Comparison of ENCODE assay signal across 8 mouse cellular contexts in genomic region chr9:111275156-111275555, GRCm38 (mm10). TPM values are rescaled to one million over a fixed set of nuclear protein-coding genes. Genes with fewer than 3 reads are reported as not detected.
DNase-seq lines count a peak whose midpoint lies in the region.

No protein-coding gene starts in this region.

- H3K4me1 ChIP-seq in brown adipose tissue, adult 24 weeks (ENCODE audit: control insufficient read depth, insufficient read depth, insufficient read length, low read length), result peaks cover 10% of the 10 kb centered on the region; the same call in 1 of the 2 replicates

- no peak overlapping the region for H3K27ac ChIP-seq in brown adipose tissue, adult 24 weeks (replicated peaks; ENCODE audit: low read depth, low read length)

- peak overlapping the region; percentile 2; the same call in 1 of the 2 replicates for H3K4me3 ChIP-seq in brown adipose tissue, adult 24 weeks (ENCODE audit: insufficient read depth, low read depth, low read length)

- intact Hi-C loops in heart, postnatal 25 days (cut with DNase I), result loop anchor here (10.0 kb wide), 1 partner anchor 280 kb away; the partner anchor contains the start of gene Rtp3

- DNase-seq in heart, adult 11 months, result peak; percentile 85
- no peak for DNase-seq in heart, postnatal 25 days (ENCODE audit: low spot score)
- DNase-seq in induced T-regulatory cell, adult 2 months (ENCODE audit: low read depth), result peak; percentile 79
- peak; percentile 20 to 34 for DNase-seq in lung, postnatal 4 days
- no peak for DNase-seq in testis, postnatal 10 days (ENCODE audit: low spot score)
- no peak for DNase-seq in natural killer cell, adult 2 months (ENCODE audit: low spot score in 2 of 2)
- no peak for DNase-seq in left cerebral cortex, adult 18-20 months (ENCODE audit: low spot score in 2 of 2)

RNA-seq across cellular contexts. Expression of gene Epm2aip1, which starts 3.4 kb away (rescaled TPM):
- total RNA-seq in heart, postnatal 25 days (2021), result 10 to 100 TPM; 19.4 to 23.9 TPM
- polyA plus RNA-seq in brown adipose tissue, adult 24 weeks (2012; ENCODE audit: insufficient read depth, insufficient read length, missing spikeins), result 9.2 and 10.7 TPM in 2 replicates
- 10 to 100 TPM; 87.2 to 87.9 TPM for total RNA-seq in left cerebral cortex, adult 18-20 months (2021)

RNA-seq across cellular contexts. Expression of gene Mlh1, which starts 3.6 kb away (rescaled TPM):
- 1 to 10 TPM; 7.1 TPM for total RNA-seq in heart, postnatal 25 days (2021)
- 10.0 and 10.5 TPM in 2 replicates for polyA plus RNA-seq in brown adipose tissue, adult 24 weeks (2012; ENCODE audit: insufficient read depth, insufficient read length, missing spikeins)
- 10 to 100 TPM; 17.1 to 17.3 TPM for total RNA-seq in left cerebral cortex, adult 18-20 months (2021)

RNA-seq across cellular contexts. Expression of gene Trank1, which starts 36.4 kb away (rescaled TPM):
- not detected for total RNA-seq in heart, postnatal 25 days (2021)
- not detected in 2 replicates for polyA plus RNA-seq in brown adipose tissue, adult 24 weeks (2012; ENCODE audit: insufficient read depth, insufficient read length, missing spikeins)
- total RNA-seq in left cerebral cortex, adult 18-20 months (2021), result 100 to 1,000 TPM; 277 to 278 TPM

Comparison
In these comparisons a context has a peak if more than half of its experiments do, and no peak if none do; other contexts are left out.
1. DNase-seq: peak in heart, adult 11 months (single experiment), induced T-regulatory cell, adult 2 months (single experiment) and lung, postnatal 4 days (2 of 2); none in heart, postnatal 25 days (single experiment), testis, postnatal 10 days (single experiment), natural killer cell, adult 2 months (0 of 2) and left cerebral cortex, adult 18-20 months (0 of 2).
2. RNA of gene Trank1, which starts 36.4 kb away (total RNA-seq): 277 to 278 TPM in left cerebral cortex, adult 18-20 months; not detected in heart, postnatal 25 days; every median in the first group is over 100 times any median in the second.